Mouse (Mus musculus) hematopoietic stem cell, adult 5-6 weeks (primary cell): ENCODE data around the gene Dnajc5g. TPM values are rescaled to one million over a fixed set of nuclear protein-coding genes. Genes with fewer than 3 reads are reported as not detected.
A peak's percentile ranks its signal among the peaks of the same experiment; 100 is the strongest.

ENCODE experiments used
- ATAC-seq, 2 experiments: fragments of 125-278 bp in 1 of 2; replicated peaks in 1 of 2; 2 replicates each; pipeline ENCODE4 v1.8.0; 2016 to 2017; ENCODE audit warnings: inconsistent platforms in 2 of 2, mild to moderate bottlenecking in 2 of 2, moderate number of reproducible peaks in 2 of 2, low read depth in 1 of 2, moderate TSS enrichment in 1 of 2; ENCODE audit not compliant: low FRiP score in 2 of 2, poor library complexity in 2 of 2, severe bottlenecking in 2 of 2, insufficient read depth in 1 of 2, low TSS enrichment in 1 of 2
- total RNA-seq: library from RNA; stranded (forward); fragments of 172-1452, 232-1000 nt; gene quantifications from 2 replicates; pipeline ENCODE4 v1.2.3, GENCODE M21; 2017

Dnajc5g gene
- total RNA-seq, 1 experiment from 2014 or later = not detected

DNA sequence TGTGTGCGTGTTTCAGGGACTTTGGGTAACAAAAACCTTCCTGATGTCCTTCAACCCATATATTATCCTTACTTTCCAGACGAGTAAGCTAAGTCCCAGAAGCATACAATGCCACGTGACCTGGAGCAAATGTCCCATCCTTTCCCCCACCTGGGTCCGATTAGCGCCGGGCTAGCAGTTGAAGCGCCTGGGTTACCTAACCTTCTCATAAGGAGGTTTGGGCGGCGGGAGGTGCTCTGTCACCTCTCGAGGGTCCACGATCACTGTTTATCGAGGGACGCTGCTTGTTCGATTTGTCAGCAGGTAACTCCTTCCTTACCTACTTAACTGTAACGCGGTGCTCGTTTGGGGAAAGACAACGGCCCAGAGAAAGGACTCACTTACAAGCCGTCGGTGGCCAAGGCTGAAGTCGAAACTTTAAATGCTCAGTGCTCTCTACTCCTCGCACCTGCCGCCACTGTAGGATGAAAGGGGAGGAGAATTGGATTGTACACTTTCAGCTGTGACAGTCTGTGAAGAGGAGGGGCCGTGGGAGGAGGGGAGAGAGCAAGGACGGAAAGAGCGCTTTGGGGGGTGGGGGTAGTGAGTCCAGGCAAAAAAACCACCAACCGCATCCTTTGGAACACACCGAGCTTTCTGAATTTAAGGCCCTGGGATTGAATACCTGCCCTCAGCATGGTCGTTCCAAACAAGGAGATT, 11.8 kb upstream of the Dnajc5g start:
- ATAC-seq = no peak

DNA sequence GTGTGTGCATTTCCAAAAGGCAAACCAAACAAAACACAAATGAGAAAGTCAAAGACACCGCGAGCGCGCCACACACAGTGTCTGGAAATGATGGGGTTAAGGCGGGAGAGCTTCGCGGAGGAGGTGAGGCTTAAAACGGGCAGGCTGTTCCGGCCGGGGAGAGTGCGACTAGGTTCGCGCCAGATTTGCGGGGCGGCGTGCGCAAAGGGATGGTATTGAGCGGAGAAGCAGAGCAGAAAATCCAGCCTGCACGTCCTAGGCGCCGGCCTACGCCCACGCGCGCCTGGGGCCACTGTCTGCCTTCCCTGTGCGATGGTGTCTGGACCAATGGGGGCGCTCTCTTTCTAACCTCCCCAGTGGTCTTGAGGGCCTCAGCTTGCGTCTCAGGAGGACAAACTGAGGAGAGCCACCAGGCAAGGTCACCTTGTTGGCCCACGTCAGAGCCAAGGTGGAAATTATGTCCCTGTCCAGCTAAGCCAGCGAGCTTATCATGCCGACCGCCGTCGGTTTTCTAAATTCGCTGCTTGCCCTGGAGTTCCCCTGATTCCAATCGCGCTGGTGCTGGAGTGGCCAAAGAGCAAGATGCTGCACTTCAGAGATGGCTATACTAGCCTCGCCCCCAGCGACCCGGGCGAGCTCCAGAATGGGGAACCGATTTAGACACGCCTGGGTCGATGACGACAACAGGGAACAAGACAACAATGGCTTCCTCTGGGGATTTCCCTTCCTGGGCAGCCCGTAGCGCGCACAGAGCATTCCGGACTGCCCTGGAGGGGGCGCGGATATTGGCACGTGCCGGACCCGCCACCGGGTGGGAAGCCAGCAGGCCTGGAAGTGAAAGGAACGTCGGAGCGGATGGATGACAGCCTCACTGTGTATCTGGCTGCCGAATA, 11.0 kb upstream of the Dnajc5g start:
- peak; percentile 85 to 92 for ATAC-seq

DNA sequence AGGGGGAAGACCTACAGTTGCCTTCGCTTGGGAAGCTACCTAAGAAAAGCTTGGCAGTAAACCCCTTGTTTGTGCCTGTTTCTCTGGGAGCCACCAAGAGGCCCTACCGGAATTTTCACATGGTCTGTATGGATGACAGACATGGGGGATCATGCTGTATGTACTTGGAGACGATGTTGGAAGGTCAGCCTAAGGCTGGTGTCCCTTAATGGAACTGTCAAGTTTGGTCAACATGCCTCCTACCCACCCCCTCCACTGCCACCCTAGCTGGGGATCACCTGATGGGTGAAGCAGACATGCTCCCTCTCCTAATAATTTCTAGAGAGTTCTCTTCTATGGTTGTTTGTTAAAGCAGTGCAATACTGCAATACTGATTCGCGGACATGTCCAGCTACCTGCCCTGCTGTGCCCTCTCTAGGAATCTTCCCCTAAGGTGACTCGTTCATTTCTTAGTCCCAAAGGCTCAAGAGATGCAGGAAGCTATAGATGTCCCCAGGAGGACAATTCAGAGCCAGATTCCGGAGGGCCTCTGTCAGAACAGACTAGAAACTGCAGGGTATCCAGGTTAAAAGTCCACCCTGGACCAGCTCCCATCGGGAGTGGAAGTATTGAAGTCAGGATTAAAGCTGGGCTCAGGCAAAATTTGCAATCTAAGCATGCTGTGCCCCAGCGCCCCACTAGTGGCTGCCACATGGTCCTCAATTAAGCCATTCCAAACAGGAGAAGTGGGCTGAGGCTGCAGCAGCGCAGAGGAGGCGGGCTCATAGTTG, 10.2 kb upstream of the Dnajc5g start:
- ATAC-seq = no peak

DNA sequence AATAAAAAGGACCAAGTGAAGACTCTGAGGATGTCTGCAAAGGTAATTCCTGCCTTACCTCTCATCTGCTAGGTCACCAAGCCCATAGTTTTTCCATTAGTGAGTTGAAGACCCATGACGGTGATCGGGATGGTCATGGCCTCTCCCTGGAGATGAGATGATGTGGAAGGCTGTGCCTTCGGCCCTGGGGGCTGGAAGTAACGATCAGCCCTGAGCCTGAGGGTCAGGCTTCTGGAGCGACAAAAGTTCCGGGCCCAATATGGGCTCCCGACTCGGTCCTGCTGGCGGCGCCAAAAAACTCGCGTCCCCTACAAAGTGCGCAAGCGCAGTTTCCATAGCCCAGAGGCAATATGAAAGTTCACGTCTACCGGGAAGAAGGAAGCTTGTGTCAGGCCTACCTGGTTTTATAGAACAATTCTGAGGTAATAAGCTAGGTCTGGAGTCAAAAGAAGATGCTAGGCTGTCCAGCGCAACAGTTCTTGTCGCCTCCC, 2.0 kb downstream of the Dnajc5g start, which contains the start of gene Slc30a3:
Slc30a3 (minus strand) TSS at position 238 of the 491 bp plus-strand sequence.
- no peak for ATAC-seq

DNA sequence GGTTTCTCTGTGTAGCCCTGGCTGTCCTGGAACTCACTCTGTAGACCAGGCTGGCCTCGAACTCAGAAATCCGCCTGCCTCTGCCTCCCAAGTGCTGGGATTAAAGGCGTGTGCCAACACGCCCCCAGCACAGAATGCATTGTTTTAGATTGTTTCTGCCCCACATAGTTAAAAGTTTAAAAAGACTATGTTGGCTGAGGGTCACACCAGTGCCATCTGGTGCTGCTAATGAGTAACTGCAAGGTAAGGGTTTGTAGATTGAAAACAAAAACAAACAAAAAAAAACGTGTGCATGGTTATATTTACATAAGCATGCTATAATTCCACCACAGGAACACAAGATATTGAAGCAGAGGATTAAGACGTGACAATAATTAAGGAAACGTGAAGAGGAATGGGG, 4.7 kb downstream of the Dnajc5g start:
- ATAC-seq = 0 out of 4 replicates have a peak, but pooled peaks of 1 of the 2 experiments have one; percentile 36

DNA sequence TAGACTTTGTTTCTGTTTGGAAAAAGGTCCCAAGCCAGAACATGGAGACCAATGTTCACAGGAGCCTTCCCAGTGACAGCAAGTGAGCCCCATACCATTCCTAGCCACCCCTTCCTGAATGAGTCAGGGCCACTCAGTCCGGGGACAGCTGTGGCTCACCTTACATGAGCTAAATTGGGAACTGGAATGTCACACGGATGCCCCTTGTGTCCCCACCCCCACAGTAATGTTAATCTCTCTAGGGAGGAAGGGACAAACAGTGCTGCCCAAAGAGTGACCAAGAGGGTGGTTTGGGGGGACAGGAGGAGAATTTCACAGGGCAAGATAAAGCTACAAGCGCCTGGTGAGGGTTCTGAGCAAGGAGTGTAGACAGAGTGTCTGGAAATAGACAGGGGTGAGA, 10.3 kb downstream of the Dnajc5g start, which contains the start of gene Trim54:
Trim54 (plus strand) TSS at position 359 of the 400 bp plus-strand sequence.
- no peak for ATAC-seq

DNA sequence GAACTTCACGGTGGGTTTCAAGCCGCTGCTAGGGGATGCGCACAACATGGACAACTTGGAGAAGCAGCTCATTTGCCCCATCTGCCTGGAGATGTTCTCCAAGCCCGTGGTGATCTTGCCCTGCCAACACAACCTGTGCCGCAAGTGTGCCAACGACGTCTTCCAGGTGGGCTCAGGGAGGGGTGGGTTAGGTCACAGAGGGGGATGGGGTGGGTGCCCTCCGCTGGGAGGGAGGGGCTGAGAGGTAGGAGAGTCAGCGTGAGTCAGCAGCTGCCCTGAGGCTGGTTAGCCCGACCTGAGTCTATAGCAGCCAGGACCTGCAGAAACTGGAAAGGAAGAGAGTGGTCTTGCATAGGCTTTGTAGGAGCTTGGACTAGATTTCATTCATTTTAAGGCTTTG, 10.8 kb downstream of the Dnajc5g start:
- ATAC-seq = no peak

DNA sequence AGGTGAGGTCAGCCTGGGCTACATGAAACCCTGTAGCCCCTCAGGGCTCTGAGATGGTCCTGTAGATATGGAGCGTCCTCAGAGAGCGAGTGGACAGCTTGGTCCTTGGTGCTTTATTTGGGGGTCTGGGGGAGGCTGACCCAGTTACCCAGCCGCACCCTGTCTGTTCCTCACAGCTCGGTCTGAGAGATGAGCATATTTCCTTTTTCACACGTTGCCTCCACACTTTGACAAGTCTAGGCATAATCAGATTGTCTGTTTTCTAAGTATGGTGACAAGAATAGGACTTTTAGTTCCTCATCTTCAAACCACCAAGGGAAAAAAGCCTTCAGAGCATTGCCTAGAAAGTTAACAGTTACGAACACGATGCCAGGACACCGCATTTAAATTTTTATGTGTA, 15.0 kb downstream of the Dnajc5g start:
- no peak for ATAC-seq

DNA sequence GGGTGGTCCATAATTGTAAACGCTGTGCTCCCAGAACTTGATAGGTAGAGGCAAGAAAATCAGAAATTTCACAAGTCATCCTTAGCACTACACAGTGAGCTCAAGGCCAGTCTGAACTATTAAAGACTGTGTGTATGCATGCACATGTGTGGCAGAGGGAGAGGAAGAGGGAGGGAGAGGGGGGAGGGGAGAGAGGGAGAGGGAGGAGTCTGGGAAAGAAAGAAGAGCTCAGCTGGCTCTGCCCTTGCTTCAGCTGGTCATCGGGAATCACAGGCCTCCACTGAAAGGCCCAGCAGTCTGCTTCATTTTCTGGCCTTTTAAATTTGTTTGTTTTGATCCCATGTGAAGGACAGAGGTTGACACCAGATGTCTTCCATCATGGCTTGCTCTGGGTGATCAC, 17.4 kb downstream of the Dnajc5g start:
- ATAC-seq = no peak

DNA sequence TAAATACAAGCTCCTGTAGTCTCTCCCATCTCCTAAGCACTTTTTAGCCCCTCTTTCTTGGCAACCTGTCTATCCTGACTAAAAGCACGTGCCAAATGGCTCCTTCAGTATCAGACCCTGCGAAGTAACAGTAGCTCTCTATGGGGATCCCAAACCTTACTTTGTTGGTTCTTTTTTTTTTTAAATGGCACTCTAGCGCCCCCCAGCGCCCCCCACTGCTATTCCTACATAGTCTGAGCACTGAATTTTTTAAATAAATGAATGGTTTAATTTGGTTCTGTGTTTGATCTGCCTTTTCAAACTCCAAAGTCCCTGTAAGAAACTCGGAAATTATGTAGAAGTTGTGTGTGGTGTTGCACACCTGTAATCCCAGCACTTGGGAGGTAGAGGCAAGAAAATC, 20.0 kb downstream of the Dnajc5g start:
- no peak for ATAC-seq

DNA sequence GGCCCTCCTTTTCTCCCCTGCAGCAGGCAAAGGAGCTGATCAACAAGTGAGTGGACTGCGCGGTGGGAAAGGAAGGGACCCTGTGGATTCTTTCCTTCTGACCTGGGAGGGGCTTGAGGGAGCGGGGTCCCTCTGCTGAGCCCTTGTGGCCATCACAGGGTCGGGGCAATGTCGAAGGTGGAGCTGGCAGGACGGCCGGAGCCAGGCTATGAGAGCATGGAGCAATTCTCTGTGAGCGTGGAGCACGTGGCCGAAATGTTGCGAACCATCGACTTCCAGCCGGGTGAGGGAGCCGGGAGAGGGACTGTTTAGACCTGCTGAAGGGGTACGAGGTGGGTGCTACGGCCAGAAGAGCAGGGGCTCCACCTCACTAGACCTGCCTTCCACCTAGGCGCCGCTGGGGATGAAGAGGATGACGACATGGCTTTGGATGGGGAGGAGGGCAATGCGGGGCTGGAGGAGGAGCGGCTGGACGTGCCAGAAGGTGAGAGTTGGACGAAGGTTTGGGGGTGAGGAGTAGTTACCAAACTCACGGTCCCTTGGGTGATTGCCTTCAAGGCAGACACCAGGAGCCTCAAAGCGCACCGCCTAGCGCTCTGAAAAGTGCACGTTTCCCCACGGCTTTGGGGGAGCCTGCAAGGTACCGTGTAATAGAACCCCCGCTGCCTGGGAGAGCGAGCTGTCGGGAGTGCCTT, 30.8 kb downstream of the Dnajc5g start:
- no peak for ATAC-seq

DNA sequence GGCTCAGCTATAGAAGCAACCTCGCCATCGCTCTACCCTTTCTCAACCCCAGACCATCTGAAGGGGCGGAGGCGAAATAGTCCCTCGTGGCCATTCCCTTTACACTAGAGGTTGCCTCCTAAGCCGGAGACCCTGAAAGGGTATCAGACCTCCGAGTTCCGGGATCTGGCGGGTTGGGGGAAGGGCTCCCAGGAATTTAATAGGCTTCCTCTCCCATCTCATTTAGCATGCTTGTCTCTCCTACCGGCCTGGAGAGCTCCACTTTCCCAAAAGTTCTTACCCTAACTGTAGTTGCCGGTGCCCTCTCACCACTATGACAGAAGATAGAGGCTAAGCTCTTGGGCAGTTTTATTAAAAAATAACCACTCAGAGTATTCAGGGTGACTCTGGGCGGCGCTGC, 31.6 kb downstream of the Dnajc5g start:
- ATAC-seq = no peak

DNA sequence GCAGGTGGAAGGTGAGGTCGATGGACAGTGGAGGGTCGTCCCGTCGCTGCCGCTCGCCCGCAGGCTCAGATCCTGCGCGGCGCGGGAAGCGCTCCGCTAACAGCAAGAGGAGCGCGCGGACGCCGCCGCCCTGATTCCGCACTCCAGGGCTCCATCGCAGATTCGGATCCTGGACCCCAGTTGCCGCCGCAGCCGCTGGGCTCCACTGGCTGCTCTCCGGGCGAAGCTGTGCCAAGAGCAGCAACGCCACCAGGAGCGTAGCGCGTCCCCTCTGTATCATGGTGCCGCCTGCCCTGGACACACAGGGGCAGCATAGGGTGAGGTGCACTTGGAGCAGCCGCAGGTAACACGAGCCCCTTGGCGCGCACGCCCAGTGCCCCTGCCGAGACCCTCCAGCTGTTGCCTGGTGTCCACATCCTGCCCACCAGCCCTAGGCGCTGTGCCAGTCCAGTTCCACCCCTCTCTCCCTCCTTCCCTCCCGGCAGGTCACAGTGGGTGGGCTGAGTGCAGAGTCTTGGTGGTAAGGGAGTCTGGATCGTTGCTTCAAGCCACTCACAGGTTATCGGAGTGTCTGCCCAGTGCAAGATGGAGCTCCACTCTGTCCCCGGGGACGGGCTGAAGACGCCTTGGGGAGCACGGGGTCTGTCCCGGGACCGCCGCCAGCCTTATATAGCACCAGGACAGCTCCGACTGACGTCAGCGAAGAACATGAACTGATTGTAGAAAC, 32.3 kb downstream of the Dnajc5g start, which contains the start of gene Ucn:
Ucn (minus strand) TSS at position 589 of the 727 bp plus-strand sequence.
- peak; percentile 12 to 25; a peak in 1 of 4 replicates for ATAC-seq

DNA sequence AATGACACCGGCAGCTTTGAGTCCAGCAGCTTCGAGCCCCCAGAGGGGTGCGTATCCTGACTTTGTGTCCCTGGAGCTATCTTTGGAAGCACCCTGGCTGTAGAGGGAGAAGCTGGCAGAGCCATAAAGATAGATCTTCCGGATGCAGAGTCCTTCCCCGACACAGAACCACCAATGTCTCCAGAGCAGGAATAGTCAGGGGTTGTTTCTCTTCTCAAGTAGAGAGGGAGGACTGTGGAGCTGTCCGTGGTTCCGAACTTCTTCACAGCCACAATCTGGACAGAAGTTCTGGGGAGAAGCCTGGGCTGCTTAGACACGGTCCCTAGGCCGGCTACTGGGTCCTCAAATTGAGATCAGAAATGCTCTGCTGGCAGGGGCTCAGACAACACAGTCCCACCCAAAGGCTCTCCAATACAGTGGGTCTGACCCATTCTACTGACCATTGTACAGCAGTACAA, 32.9 kb downstream of the Dnajc5g start:
- ATAC-seq = peak in 1 of 2 experiments; percentile 17; a peak in 1 of 4 replicates

DNA sequence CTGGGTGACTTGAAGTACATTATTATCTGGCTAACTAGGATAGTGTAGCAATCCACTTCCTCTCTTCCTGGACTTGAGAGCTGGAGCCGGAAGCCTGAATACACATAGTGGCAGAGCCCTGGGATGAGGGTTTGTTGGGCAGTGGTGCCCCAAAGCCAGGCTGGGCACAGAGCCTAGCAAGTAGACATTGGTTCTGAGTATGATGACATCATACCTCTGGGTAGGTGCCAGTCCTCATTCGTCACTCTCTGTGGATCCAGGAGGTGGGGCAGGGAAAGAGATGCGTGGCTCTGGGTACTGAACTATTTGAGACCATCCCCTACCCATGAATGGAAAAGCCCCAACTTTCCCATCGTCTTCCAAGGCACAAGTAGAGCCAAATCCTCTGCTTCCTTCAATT, 43.7 kb downstream of the Dnajc5g start:
- ATAC-seq = no peak

DNA sequence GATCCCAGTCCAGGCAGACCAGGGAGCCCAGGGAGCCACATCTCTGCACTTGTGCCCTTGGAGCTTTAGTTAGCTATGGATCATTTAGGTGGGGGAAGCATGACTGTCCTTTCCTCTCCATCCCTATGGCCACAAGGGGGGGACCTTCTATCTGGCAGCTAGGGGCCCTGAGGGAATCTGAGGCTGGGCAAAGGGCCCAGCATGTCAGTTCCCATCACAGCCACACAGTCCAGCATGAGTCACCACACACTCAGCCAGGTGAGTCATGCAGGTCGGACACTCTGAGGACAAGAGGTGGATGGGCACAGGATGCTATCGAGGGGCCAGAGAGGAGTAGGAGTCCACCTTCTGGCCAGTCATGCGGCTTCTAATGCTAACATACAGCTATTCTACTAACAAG, 45.7 kb downstream of the Dnajc5g start:
- ATAC-seq = no peak
